Mouse (Mus musculus) hindbrain, postnatal 0 days (tissue): ENCODE measurements around the gene Cdc7. TPM values are rescaled to one million over a fixed set of nuclear protein-coding genes. Genes with fewer than 3 reads are reported as not detected.

ENCODE experiments used
- ATAC-seq: fragments of 200-750 bp; cut with Nextera tagmentation; 2 replicates; pipeline ENCODE4 v1.8.0; 2017; ENCODE audit warnings: mild to moderate bottlenecking, moderate TSS enrichment, moderate library complexity
- DNase-seq: peaks from one replicate; pipeline ENCODE4 v3.0.0-alpha.2; 2015; ENCODE audit warnings: low spot score
- H3K27ac ChIP-seq: fragments of 300-500 bp; sonication (generic); 2 replicates; pipeline ENCODE4 v1.5.1; 2014; ENCODE audit warnings: mild to moderate bottlenecking
- H3K27me3 ChIP-seq: fragments of 300-500 bp; sonication (generic); 2 replicates; pipeline ENCODE4 v1.6.1; 2014; ENCODE audit warnings: low read length, mixed read lengths; ENCODE audit not compliant: insufficient read depth
- H3K36me3 ChIP-seq: fragments of 300-500 bp; sonication (generic); 2 replicates; pipeline ENCODE4 v1.6.1; 2014; ENCODE audit warnings: low read length, mixed read lengths; ENCODE audit not compliant: insufficient read depth
- H3K4me1 ChIP-seq: fragments of 300-500 bp; sonication (generic); 2 replicates; pipeline ENCODE4 v1.6.1; 2014; ENCODE audit warnings: antibody characterized with exemption, low read length, mixed read lengths; ENCODE audit not compliant: insufficient read depth
- H3K4me2 ChIP-seq: fragments of 300-500 bp; sonication (generic); 2 replicates; pipeline ENCODE4 v1.6.1; 2014; ENCODE audit warnings: low read depth, mild to moderate bottlenecking, low read length, moderate library complexity, mixed read lengths
- H3K4me3 ChIP-seq: fragments of 300-500 bp; sonication (generic); 2 replicates; pipeline ENCODE4 v1.5.1; 2014; ENCODE audit warnings: low read length
- H3K9ac ChIP-seq: fragments of 300-500 bp; sonication (generic); replicated peaks from 2 replicates; pipeline ENCODE4 v1.6.1; 2014; ENCODE audit warnings: mild to moderate bottlenecking, low read length, moderate library complexity, mixed read lengths
- H3K9me3 ChIP-seq: fragments of 300-500 bp; sonication (generic); 2 replicates; pipeline ENCODE4 v1.6.1; 2016; ENCODE audit warnings: low read length, mixed read lengths
- CTCF ChIP-seq: IDR thresholded peaks from 2 replicates; pipeline ENCODE4 v1.5.1; 2016; ENCODE audit warnings: antibody characterized with exemption, control low read depth, low read depth
- WGBS: fragments of 180-500 bp; shearing (Covaris S2); extraction: QIAGEN DNeasy Blood & Tissue Kit; methylation state at CpG from one replicate; pipeline ENCODE4 v1.1.7; 2014; 5-methylcytosine and 5-hydroxymethylcytosine counted together
- polyA plus RNA-seq: library from polyadenylated mRNA; unstranded; fragments of >200 nt; fragmentation: Nextera tagmentation; extraction: Ambion mirVana; gene quantifications from 2 replicates; pipeline ENCODE4 v1.2.1, GENCODE M21; 2015
- total RNA-seq: library from RNA; depleted of rRNA; stranded (reverse); fragments of >200 nt; gene quantifications from 2 replicates; pipeline ENCODE4 v1.2.3, GENCODE M21; 2014; rRNA removed

Gene Cdc7
- total RNA-seq (23.3 and 25.5 TPM in 2 replicates), polyA plus RNA-seq (21.4 and 22.4 TPM in 2 replicates)

DNA sequence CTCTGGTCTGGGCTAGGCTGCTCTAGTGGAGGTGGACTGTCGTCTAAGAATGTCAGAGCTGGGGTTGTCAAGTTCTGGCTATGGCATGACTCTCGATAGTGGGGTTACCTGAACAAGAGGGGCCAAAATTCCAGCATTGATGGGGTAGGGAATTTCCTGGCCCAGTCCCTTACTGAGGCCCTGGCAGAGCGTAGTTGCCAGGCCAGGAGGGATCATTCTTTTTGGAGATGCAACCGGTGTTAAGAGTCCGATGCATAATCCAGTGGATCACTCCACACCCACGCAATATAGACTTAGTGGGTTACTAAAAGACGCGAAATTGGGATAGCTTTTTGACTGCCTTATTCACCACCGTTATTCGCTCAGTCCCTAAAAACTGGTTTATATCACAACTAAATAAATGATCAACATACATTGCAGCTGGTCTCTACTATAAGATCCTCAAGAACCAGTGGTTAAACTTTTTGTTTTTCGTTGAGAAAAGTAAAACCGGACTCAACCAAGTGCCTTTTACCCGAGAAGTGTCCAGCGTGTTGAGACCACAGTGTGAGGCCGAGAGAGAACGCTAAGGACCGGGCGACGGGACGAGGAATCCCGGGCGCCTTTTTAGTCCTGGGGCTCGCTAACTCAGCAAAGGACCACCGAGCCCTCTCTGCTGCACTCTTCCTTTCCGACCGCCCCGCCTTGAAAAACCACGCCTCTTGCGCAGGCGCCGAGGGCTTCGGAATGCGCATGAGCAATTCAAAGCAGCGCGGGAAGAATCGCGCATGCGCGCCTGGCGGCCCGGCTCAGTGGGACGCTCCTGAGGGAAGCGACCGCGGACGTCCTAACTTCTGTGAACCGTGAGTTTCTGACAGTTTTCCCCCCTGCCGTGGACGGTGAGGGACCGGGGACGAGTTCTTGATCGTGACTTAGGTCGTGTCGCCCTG, at the start of gene Cdc7:
Gene Cdc7 (plus strand): TSS at position 739 of the 929 bp plus-strand sequence.
- H3K27me3 ChIP-seq, result no peaks in the 10 kb centered on the region
- peak within 1 kb of the TSS; percentile 67 for H3K9ac ChIP-seq
- peak within 1 kb of the TSS; percentile 61 for H3K27ac ChIP-seq
- peak within 1 kb of the TSS; percentile 72 for H3K4me3 ChIP-seq
- 6% methylated on average over 53 of the region's 54 CpGs for WGBS
- H3K9me3 ChIP-seq, result no peaks in the 10 kb centered on the region
- DNase-seq (peak; percentile 97), ATAC-seq (peak; percentile 94)
- 0 out of 2 replicates have a peak, but pooled peaks cover 2% of the 10 kb centered on the region for H3K4me1 ChIP-seq
- H3K36me3 ChIP-seq, result no peaks in the 10 kb centered on the region
- H3K4me2 ChIP-seq, result peak within 1 kb of the TSS; percentile 66
- TF ChIP-seq CTCF, result peak; percentile 33

- Histone ChIP-seq H3K9ac (no peak overlapping the region), H3K4me3 (no peak overlapping the region), H3K36me3 (0 out of 2 replicates have a peak, but pooled peaks cover 3% of the 10 kb centered on the region), H3K9me3 (no peaks in the 10 kb centered on the region), H3K4me2 (no peak overlapping the region), H3K27me3 (no peaks in the 10 kb centered on the region), H3K27ac (no peak overlapping the region), H3K4me1 (no peaks in the 10 kb centered on the region)
- no peak for TF ChIP-seq CTCF
- DNase-seq (no peak), ATAC-seq (no peak)
Measured at GRCm38 (mm10) chr5:106919315-106919714, 44.8 kb upstream of the Cdc7 start.

- H3K27me3 ChIP-seq, result no peaks in the 10 kb centered on the region
- WGBS, result under 1% methylated on average over 32 of the region's 76 CpGs
- H3K4me2 ChIP-seq, result peak within 1 kb of the TSS; percentile 64
- no peaks in the 10 kb centered on the region for H3K4me1 ChIP-seq
- no peak for TF ChIP-seq CTCF
- H3K9ac ChIP-seq, result peak within 1 kb of the TSS; percentile 80
- peak within 1 kb of the TSS; percentile 86 for H3K27ac ChIP-seq
- DNase-seq, result peak; percentile 87
- no peaks in the 10 kb centered on the region for H3K36me3 ChIP-seq
- H3K4me3 ChIP-seq, result peak within 1 kb of the TSS; percentile 52
- ATAC-seq, result peak; percentile 96
- H3K9me3 ChIP-seq, result no peaks in the 10 kb centered on the region
Measured at GRCm38 (mm10) chr5:106925488-106926368, 38.4 kb upstream of the Cdc7 start, which contains the start of gene Hfm1. Gene Hfm1, minus strand, starts transcription at chr5:106926321.

DNA sequence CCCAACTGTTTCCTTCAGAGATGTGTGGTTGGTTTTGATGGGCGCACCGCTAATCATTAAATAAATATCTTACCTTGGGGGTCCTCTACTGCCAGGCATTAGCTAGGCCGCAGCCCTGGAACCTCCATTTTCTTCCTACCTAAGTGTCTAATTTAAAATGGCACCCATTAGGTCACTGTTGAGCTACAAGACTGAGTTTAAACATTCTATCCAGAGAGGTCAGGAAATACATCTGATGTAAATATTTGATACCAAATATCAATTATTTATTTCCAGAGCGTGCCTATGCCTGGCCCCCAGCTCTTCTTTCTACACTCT, 37.8 kb upstream of the Cdc7 start:
- Histone ChIP-seq H3K27me3 (no peaks in the 10 kb centered on the region), H3K4me3 (peak overlapping the region; percentile 52), H3K9ac (peak overlapping the region; percentile 80), H3K27ac (peak overlapping the region; percentile 86), H3K4me1 (no peaks in the 10 kb centered on the region), H3K4me2 (peak overlapping the region; percentile 64), H3K36me3 (no peaks in the 10 kb centered on the region), H3K9me3 (no peaks in the 10 kb centered on the region)
- TF ChIP-seq CTCF, result no peak
- WGBS, result 26% methylated on average over 4 of the region's 4 CpGs
- DNase-seq, result no peak
- peak; percentile 62; the same call in 1 of the 2 replicates for ATAC-seq

- H3K9me3 ChIP-seq, result no peaks in the 10 kb centered on the region
- no peak overlapping the region for H3K4me3 ChIP-seq
- no peaks in the 10 kb centered on the region for H3K27me3 ChIP-seq
- no peak overlapping the region for H3K9ac ChIP-seq
- no peak for DNase-seq
- no peak for TF ChIP-seq CTCF
- H3K4me1 ChIP-seq, result no peaks in the 10 kb centered on the region
- WGBS, result 79% methylated on average over 4 of the region's 4 CpGs
- ATAC-seq, result no peak
- H3K4me2 ChIP-seq, result no peak overlapping the region
- no peaks in the 10 kb centered on the region for H3K36me3 ChIP-seq
- no peak overlapping the region for H3K27ac ChIP-seq
Measured at GRCm38 (mm10) chr5:106927996-106928395, 36.1 kb upstream of the Cdc7 start.

GRCm38 (mm10) chr5:106946342-106946741, 17.8 kb upstream of the Cdc7 start:
- H3K4me3 ChIP-seq, result no peak overlapping the region
- H3K27me3 ChIP-seq, result no peaks in the 10 kb centered on the region
- H3K9ac ChIP-seq, result no peak overlapping the region
- H3K4me1 ChIP-seq, result no peaks in the 10 kb centered on the region
- TF ChIP-seq CTCF, result no peak
- no peak overlapping the region for H3K4me2 ChIP-seq
- WGBS, result 81% methylated on average over 4 of the region's 4 CpGs
- no peaks in the 10 kb centered on the region for H3K9me3 ChIP-seq
- no peak overlapping the region for H3K27ac ChIP-seq
- DNase-seq (no peak), ATAC-seq (no peak)
- H3K36me3 ChIP-seq, result no peaks in the 10 kb centered on the region
